Mouse (Mus musculus) telencephalon, adult 2 months (tissue): Measurements from ENCODE around the gene Ripply3.
A peak's percentile ranks its signal among the peaks of the same experiment; 100 is the strongest.

Source experiments
- DNase-seq: peaks from one replicate; pipeline ENCODE4 v3.0.0-alpha.2; 2011; ENCODE audit warnings: low read depth, low spot score

Ripply3 gene

GRCm38 (mm10) chr16:94327781-94328711, at the start of gene Ripply3:
Ripply3 (plus strand) TSS chr16:94328420.
- DNase-seq, result no peak

- DNase-seq, result no peak
Measured at GRCm38 (mm10) chr16:94283972-94284371, 44.2 kb upstream of the Ripply3 start.

GRCm38 (mm10) chr16:94287826-94288225, 40.4 kb upstream of the Ripply3 start:
- no peak for DNase-seq

GRCm38 (mm10) chr16:94289138-94290072, 38.8 kb upstream of the Ripply3 start:
- DNase-seq, result peak; percentile 93

DNA sequence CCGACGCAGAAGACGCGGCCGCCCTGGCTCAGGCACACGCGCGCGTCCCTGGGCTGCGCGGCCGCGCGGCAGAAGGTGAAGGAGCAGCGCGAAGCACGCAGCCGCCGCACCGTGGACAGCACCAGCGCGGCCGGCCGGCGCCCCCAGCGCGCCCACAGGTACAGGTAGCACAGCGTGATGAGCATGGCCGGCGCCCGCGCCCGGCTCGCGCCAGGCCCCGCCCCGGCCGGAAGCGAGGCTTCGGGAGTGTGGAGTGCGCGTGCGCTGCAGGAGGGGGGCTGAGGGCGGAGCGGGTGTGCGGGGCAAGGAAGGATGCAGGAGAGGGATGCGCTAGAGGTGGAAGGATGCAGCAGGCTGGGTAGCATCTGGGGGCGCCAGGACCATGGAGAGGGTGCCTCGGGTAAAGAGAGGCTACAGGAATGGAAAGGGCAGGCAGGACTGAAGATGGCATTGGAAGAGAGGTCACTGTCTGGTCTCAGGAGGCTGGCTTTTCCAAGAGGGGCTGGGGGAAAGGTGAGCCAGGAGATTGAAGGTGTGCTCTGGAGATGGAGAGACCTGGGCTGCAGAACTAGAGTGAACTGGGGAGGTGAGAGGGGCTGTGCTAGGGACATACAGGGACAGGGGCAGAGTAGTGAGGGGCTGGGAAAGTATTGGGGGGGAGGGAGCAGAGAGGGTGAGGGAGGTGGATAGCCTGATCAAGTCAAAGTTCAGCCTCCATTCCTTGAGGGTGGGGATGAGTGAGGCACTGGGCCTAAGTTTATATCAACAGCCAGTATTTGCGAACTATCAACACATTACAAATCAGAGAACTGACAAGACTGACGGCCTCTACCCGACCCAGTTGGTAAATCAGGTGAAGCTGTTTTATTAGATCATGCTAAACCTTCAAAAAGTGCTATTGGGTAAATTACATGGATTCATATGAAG, 37.9 kb upstream of the Ripply3 start:
- peak; percentile 44 for DNase-seq

DNA sequence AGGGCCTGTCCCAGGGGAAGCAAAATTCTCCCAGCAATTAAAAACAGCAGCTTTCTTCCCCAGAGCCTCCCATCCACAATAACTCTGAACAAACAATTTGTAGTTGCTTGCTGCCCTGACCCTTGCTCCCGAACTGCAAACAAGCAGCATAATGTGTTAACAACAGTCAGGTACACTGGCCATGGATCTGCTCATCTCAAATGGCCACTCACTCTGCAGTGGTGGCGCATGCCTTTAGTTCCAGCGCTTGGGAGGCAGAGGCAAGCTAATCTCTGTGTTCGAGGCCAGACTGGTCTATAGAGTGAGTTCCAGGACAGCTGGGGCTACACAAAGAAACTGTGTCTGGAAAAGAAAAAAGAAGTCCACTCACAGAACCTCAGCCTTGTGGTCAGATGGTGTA, 37.1 kb upstream of the Ripply3 start:
- no peak for DNase-seq

DNA sequence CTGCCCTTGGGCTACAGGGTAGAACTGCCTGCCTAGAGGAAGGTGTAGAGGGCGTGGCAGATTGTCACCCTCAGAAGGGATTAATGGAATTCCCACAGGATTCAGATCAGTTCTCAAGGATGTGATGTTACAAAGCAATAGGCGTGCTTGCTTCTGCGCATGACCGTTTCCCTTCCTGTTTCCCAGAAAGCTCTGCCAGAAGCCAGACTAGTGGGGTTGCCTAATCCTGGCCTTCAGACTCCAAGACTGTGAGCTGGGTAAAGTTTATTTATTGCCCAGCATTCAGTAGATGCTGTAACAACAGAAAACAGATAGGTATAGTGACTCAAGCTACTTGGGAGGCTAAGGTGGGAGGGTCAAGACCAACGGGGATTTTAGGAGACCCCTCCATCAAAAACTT, 30.1 kb upstream of the Ripply3 start:
- DNase-seq, result no peak

DNA sequence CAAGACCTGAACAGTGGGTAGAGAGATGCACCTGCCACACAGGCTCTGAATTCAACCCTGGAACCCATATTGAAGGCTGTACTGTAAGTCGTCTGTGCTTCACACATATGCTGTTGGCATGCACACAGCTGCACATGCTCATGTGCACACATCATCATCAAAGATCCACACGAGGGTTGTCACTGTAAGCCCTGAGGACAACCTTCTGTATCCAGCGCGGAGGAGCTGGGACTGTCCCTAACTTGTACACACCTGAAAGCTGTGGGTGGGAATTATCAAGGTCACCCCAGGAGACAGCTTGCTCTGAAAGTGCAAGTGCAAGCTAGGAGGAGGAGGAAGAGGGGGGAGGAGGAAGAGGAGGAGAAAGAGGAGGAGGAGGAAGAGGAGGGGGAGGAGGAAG, 29.0 kb upstream of the Ripply3 start:
- DNase-seq, result no peak

DNA sequence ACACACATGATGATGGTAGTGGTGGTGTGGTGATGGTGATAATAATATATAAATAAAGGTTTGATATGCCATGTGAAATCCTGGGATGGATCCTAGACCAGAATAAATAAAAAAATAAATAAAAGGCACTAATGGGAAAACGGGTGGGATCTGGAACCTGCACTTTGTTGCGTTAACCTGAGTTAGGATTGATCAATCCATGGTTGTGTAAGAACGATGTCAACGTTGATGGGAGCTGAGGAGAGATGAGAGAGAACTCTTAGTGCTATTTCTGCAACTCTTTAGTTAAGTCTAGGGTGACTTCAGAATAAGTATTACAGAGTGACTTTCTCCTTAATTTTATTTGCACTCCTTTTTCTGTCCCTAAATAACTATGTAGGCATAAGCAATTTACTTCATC, 27.0 kb upstream of the Ripply3 start:
- no peak for DNase-seq

- no peak for DNase-seq
Measured at GRCm38 (mm10) chr16:94301696-94302095, 26.5 kb upstream of the Ripply3 start.

DNA sequence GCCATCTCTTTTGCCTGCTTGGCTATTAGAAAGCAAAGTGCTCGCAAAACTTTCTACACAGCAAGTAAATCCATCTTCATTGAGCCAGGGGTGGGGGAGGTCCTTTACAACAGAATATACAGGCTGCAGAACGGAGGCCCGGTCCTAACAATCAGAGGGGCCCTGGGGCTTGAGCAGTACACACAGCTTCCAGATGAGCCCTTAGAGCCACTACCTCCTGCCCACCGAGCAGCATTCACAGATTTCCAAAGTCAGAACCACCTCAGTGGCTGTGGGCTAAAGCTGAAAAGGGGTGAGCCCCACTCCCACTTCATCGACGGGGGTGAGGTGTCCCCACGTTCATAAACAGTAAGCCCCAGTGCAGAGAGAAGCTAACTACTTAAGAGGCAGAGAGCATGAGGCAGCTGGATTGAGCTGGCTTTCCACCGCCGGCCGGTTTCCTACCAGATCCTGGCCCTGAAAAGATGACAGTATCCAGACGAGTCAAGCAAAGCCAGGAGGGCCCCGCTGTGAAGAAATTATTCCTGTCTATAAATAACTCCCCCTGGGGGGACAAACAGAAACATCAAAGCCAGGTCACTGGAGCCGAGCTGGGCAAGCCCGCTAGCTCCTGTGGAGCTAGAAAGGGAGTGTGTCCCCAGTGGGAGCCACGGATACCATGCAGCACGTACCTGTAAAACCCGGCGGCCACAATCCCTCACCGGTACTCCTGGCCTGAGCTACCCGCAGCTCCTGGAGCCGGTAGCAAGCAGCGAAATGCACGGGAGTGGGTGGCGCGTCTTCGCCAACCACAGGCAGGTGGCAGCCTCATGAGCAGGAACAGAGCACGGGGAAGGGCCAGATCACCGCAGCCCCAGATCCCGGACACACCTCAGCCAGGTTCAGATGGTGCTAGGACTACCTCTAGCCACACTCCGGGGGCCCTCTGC, 25.7 kb upstream of the Ripply3 start:
- peak; percentile 44 for DNase-seq

DNA sequence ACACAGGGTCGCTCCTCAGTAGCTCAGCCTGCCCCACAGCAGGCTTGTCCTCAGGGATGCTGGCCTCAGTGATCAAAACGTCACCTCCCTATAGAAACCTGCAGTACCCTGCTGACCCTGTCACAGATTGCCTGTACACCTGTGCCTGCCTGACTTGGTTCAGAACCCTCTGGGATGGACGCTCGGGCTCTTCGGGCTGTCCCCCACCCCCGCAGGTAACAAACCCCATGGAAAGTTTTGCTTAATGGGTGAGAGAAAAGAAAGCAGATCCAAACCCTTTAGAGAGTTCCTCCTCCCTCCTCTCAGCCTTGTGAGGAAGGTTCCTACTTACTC, 25.1 kb upstream of the Ripply3 start:
- no peak for DNase-seq

- no peak for DNase-seq
Measured at GRCm38 (mm10) chr16:94307526-94307925, 20.7 kb upstream of the Ripply3 start.

- DNase-seq, result no peak
Measured at GRCm38 (mm10) chr16:94307942-94308341, 20.3 kb upstream of the Ripply3 start.

- no peak for DNase-seq
Measured at GRCm38 (mm10) chr16:94309025-94309424, 19.2 kb upstream of the Ripply3 start.

DNA sequence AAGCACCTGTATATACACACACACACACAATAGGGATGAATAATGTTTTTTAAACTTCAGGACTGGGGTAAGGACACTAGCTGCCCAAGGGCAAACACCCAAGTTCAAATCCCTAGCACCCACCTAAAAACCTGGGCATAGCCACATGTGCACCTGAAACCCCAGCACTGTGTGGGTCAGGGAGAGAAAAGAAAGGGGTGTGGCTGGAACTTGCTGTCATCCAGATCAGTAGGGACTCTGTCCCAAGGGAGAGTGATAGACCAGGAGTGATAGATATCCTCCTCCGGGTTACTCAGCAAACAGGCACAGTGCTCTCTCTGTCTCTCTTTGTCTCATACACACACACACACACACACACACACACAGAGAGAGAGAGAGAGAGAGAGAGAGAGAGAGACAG, 16.8 kb upstream of the Ripply3 start:
- DNase-seq, result no peak

GRCm38 (mm10) chr16:94311931-94312330, 16.3 kb upstream of the Ripply3 start:
- DNase-seq, result no peak

DNA sequence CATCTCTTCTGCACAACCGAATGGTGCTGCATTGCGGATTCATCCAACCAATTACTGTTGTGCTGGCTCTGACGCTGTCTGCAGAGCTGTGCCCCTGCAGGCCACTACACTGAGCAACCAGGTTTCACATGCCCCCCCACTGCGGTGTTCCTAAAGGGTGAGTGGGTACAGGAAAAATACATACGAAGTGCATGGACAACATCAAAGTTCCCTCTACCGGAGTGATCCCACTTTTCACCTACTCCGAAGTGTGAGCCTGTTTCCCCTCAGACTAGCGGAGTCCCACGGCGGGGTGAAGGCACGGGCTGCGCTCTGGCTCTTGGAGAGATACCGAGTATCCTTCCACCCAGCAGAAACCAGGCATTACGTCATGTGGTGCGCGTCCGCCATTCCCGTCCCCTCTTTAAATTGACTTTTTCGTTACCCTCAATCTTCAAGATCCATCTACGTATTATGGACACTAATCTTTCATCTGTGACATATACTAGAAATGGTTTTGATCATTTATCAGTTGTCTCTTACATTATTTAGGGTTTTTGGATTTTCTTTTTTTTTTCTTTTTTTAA, 15.5 kb upstream of the Ripply3 start:
- peak; percentile 96 for DNase-seq

DNA sequence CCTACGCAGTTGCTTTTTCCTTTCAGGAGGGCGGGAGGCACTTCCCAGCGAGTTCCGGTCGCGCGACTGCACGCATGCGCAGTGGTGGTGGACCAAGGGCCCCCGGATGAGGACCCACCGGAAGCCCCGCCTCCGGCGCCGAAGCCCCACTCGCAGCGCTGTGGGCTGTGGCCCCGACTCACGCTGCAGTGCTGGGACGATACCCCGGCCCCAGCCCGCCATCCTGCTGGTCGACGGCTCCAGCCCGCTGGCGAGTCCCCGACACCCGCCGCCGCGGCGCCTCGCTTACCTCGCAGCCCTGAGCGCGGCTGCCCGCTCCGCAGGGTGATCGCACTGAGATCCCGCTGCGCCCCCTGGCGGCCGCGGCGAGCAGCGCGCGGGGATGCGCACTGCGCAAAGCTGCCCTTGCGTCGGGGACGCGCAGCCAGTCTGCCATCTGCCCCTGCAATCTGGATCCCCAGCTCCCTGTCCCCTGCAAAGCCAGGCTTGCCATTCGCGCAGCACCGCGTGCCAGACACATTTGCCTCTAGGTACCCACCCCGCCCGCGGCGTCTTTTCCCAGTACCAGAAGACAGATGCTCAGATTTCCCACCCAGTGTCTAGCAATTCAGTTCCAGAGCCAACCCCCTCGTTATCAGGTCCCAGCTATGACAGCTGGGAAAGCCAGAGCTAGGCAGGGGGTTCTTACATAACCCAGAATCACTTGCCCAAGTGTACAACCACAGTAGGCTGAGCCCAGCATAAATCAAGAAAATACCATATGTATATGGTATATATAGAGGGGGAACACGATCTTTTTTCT, 14.8 kb upstream of the Ripply3 start, which contains the start of gene Hlcs:
TSS of gene Hlcs (minus strand) at position 343 of the 802 bp plus-strand sequence.
- peak; percentile 96 for DNase-seq
